Mouse (Mus musculus): ENCODE measurements at regions not wholly inside any gene's neighbourhood (a gene's known extent, or its start where the extent isn't known, plus 50 kb on each side); places are given as distances from the start of the nearest gene placed in this dataset.

DNA sequence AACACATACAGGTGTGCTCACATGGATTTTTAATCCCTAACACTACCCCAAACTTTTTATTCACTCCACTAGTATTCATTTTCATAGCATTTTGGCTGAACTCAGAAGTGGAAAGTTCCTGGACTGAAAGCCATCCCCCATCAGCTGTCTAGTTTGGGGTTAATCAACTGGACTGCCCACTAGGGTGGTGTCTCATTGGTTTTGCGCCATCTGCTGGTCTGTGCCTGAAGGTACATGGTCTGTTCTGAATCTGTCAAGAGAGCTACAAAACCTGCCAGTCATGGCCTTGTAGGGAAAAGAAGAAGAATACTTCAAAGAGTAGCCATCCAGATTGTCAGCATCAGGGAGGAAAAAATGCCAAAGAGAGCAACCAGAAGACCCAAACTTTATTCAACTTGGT is 327.3 kb downstream of the Synb start:
- peak; percentile 71 for TF ChIP-seq CTCF (IDR thresholded peaks at IDR 0.05; ENCODE audit: insufficient read depth, low read length)
- TF ChIP-seq POLR2A (IDR thresholded peaks at IDR 0.05; ENCODE audit: borderline replicate concordance, extremely low read depth, low read depth, low read length) = no peak
